Mouse (Mus musculus) liver, embryonic 14.5 days (tissue): ENCODE data around the gene D630003M21Rik.

Source experiments
- CTCF ChIP-seq: IDR thresholded peaks from 2 replicates; pipeline ENCODE4 v1.5.1; 2016; ENCODE audit warnings: antibody characterized with exemption, low read depth, control low read depth
- EP300 ChIP-seq: IDR thresholded peaks from 2 replicates; pipeline ENCODE4 v1.6.1; 2016; ENCODE audit warnings: antibody characterized with exemption, low read depth

DNA sequence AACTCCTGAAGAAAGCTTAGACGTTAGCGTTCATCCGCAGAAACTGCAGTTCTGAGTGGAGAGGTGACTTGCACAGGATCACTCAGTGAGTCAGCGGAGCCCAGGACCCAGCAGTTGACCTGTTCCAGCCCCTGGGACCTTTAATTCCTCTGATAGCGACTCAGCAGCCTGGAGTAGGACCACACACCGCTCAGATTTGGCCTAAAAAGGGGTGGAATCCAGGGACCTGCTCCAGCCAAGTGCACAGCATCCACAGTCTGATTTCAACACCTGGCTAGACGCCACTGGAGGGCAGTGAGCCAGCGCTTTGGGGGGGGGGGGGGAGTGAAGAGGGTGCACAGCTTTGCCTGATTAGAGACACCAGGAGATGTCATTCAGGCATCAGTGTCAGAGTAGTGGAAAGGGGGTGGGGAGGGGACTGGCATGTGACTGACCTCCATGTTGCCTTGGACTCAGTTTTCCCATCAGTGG, 60.2 kb downstream of the D630003M21Rik start:
- TF ChIP-seq CTCF, result no peak
- no peak for TF ChIP-seq EP300
